Comparison of ENCODE assay signal across 9 mouse cellular contexts in the genomic region with DNA sequence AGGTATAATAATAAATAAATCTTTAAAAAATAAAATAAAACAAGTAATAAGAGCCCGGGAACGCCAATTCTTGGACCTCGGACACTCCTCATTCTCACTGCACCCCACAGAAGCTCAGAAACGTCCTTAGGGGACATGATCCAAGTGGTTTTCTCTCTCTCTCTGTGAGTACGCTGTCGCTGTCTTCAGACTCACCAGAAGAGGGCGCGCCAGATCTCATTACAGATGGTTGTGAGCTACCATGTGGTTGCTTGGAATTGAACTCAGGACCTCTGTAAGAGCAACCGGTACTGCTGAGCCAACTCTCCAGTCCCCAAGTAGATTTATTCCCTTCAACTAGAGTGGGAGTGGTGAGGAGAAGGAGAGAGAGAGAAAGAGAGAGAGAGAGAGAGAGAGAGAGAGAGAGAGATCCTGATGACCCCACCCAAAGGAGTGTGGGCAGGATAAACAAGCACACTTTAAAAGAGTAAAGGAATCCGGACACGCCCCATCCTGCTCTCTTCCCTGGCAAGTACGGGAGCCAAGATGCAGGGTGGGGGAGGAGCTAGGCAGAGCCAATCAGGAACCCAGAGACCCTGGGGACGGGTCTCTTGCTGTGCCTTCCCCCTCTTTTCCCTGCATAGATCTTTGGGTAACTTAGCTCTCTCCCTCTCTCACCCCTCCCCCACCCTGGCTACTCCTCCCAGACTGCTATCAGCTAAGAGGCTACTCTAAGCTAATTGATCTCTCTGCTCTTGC. TPM values are rescaled to one million over a fixed set of nuclear protein-coding genes. Genes with fewer than 3 reads are reported as not detected.
DNase-seq lines count a peak whose midpoint lies in the region; ATAC-seq and TF ChIP-seq lines count a peak whose summit lies in the region.
"Had no signal": no experiment of that assay in that cellular context is flagged by ENCODE, and none has a peak within 500 bp of the region (broad histone marks: within the 10 kb centered on the region; RNA-seq: fewer than 3 reads in every experiment).

No protein-coding gene starts in this region.

- no peak overlapping the region for H3K4me2 ChIP-seq in forebrain, embryonic 13.5 days

- TF ChIP-seq POLR2A in spleen, adult 2 months (IDR thresholded peaks at IDR 0.05; ENCODE audit: low read depth, low read length) = no peak

- no peaks in the 10 kb centered on the region for H3K36me3 ChIP-seq in spleen, adult 2 months (ENCODE audit: control insufficient read depth, insufficient read depth, low read length)
- H3K36me3 ChIP-seq in forebrain, embryonic 13.5 days (ENCODE audit: poor library complexity, severe bottlenecking) = no peaks in the 10 kb centered on the region

- no peak overlapping the region for H3K9ac ChIP-seq in forebrain, embryonic 13.5 days

- no peaks in the 10 kb centered on the region for H3K27me3 ChIP-seq in spleen, adult 2 months (ENCODE audit: control insufficient read depth, insufficient read depth, low read length)
- peaks cover 7% of the 10 kb centered on the region; the same call in 1 of the 2 replicates for H3K27me3 ChIP-seq in forebrain, embryonic 13.5 days

- H3K9me3 ChIP-seq in forebrain, embryonic 13.5 days (replicated peaks) = 0 out of 2 replicates have a peak, but pooled peaks cover 2% of the 10 kb centered on the region

- no peak overlapping the region for H3K4me3 ChIP-seq in spleen, adult 2 months (ENCODE audit: extremely low read depth, insufficient read depth, insufficient read length)
- H3K4me3 ChIP-seq in forebrain, embryonic 13.5 days = no peak overlapping the region

- intact Hi-C loops in gastrocnemius, postnatal 36 days (cut with DNase I) = no loop called here

- 20% methylated on average over 13 of the region's 13 CpGs for WGBS in spleen, adult 2 months
- 15% methylated on average over 13 of the region's 13 CpGs for WGBS in forebrain, embryonic 13.5 days

- H3K27ac ChIP-seq in spleen, adult 2 months (ENCODE audit: insufficient read depth, low read length) = no peak overlapping the region
- H3K27ac ChIP-seq in forebrain, embryonic 13.5 days = no peak overlapping the region

- peak; percentile 68 to 73 for DNase-seq in cerebellum, postnatal 10 days
- DNase-seq in spleen, adult 2 months (ENCODE audit: low read depth in 1 of 2, low spot score in 2 of 2) = peak in 1 of 2 experiments; percentile 30
- no peak for DNase-seq in spleen, postnatal 36 days (ENCODE audit: low spot score in 2 of 2)
- peak; percentile 45 for DNase-seq in naive thymus-derived CD4-positive, alpha-beta T cell, adult 2 months (ENCODE audit: low read depth)
- DNase-seq in gastrocnemius, postnatal 36 days = no peak
- no peak for DNase-seq in frontal cortex, postnatal 25 days (ENCODE audit: low spot score in 2 of 2)

- no peaks in the 10 kb centered on the region for H3K4me1 ChIP-seq in spleen, adult 2 months (ENCODE audit: control insufficient read depth, insufficient read depth, insufficient read length)
- H3K4me1 ChIP-seq in forebrain, embryonic 13.5 days = peaks cover 26% of the 10 kb centered on the region

- TF ChIP-seq CTCF in spleen, adult 2 months (IDR thresholded peaks at IDR 0.05; ENCODE audit: extremely low read depth, insufficient read depth, insufficient read length, insufficient replicate concordance) = peak; percentile 2; the same call in 1 of the 2 replicates

- ATAC-seq in cerebellum, adult (ENCODE audit: insufficient number of reproducible peaks, low FRiP score, low TSS enrichment) = no peak
- ATAC-seq in forebrain, embryonic 13.5 days = 0 out of 2 replicates have a peak, but pooled peaks have one; percentile 27

RNA-seq across cellular contexts. Expression of a gene that starts 8.1 kb away (rescaled TPM):
- polyA plus RNA-seq in spleen, adult 2 months (2012; rRNA removed) = 1.3 and 2.0 TPM in 2 replicates
- polyA plus RNA-seq in forebrain, embryonic 13.5 days (2015; fragmentation: Nextera tagmentation; extraction: Ambion mirVana) = 15.1 and 17.0 TPM in 2 replicates
- total RNA-seq in gastrocnemius, postnatal 36 days (2021) = under 1 TPM; 0.10 TPM
- total RNA-seq: hematopoietic stem cell, adult 5-6 weeks had no signal

RNA-seq across cellular contexts. Expression of a gene that starts 23.7 kb away (rescaled TPM):
- 24.7 and 35.0 TPM in 2 replicates for polyA plus RNA-seq in spleen, adult 2 months (2012; rRNA removed)
- polyA plus RNA-seq in forebrain, embryonic 13.5 days (2015; fragmentation: Nextera tagmentation; extraction: Ambion mirVana) = 118 and 130 TPM in 2 replicates
- total RNA-seq in gastrocnemius, postnatal 36 days (2021) = 1 to 10 TPM; 5.5 to 6.1 TPM

RNA-seq across cellular contexts. Expression of a gene that starts 26.8 kb away (rescaled TPM):
- 12.7 and 15.7 TPM in 2 replicates for polyA plus RNA-seq in spleen, adult 2 months (2012; rRNA removed)
- 182 and 189 TPM in 2 replicates for polyA plus RNA-seq in forebrain, embryonic 13.5 days (2015; fragmentation: Nextera tagmentation; extraction: Ambion mirVana)
- total RNA-seq in gastrocnemius, postnatal 36 days (2021) = 1 to 10 TPM; 1.9 to 2.4 TPM

RNA-seq across cellular contexts. Expression of a gene that starts 27.1 kb away (rescaled TPM):
- 0.80 and 1.0 TPM in 2 replicates for polyA plus RNA-seq in spleen, adult 2 months (2012; rRNA removed)
- polyA plus RNA-seq in forebrain, embryonic 13.5 days (2015; fragmentation: Nextera tagmentation; extraction: Ambion mirVana) = not detected in 2 replicates
- 1 to 10 TPM in 1 of 2 experiments, not detected in 1; 1.2 TPM for total RNA-seq in gastrocnemius, postnatal 36 days (2021)
- total RNA-seq: hematopoietic stem cell, adult 5-6 weeks had no signal

RNA-seq across cellular contexts. Expression of a gene that starts 39.1 kb away (rescaled TPM):
- polyA plus RNA-seq in spleen, adult 2 months (2012; rRNA removed) = 5.3 and 8.5 TPM in 2 replicates
- 1.2 and 1.3 TPM in 2 replicates for polyA plus RNA-seq in forebrain, embryonic 13.5 days (2015; fragmentation: Nextera tagmentation; extraction: Ambion mirVana)
- 100 to 1,000 TPM; 569 to 657 TPM for total RNA-seq in gastrocnemius, postnatal 36 days (2021)

Comparison
In these comparisons a context has a peak if more than half of its experiments do, and no peak if none do; other contexts are left out.
1. DNase-seq: peak in cerebellum, postnatal 10 days (2 of 2) and naive thymus-derived CD4-positive, alpha-beta T cell, adult 2 months (single experiment); none in spleen, postnatal 36 days (0 of 2), gastrocnemius, postnatal 36 days (0 of 2) and frontal cortex, postnatal 25 days (0 of 2).
2. RNA of a gene that starts 26.8 kb away (polyA plus RNA-seq): 182 to 189 TPM in forebrain, embryonic 13.5 days; 12.7 to 15.7 TPM in spleen, adult 2 months; every median in the first group is over 10 times any median in the second.